Mouse (Mus musculus) cortical plate, adult 2 months (tissue): ENCODE measurements around the gene Mgp.

Source experiments
- CTCF ChIP-seq: fragments of 200-500 bp; IDR thresholded peaks from 2 replicates; pipeline ENCODE4 v1.5.1; 2011; ENCODE audit warnings: mild to moderate bottlenecking, control low read depth, low read length; ENCODE audit not compliant: insufficient read depth; ENCODE audit errors: extremely low read depth
- POLR2A ChIP-seq: fragments of 200-500 bp; IDR thresholded peaks from 2 replicates; pipeline ENCODE4 v1.6.1; 2011; ENCODE audit warnings: mild to moderate bottlenecking, low read length, control low read depth; ENCODE audit not compliant: insufficient read depth; ENCODE audit errors: extremely low read depth

- TF ChIP-seq CTCF (no peak), POLR2A (no peak)
Measured at GRCm38 (mm10) chr6:136923532-136923931, 47.9 kb upstream of the Mgp start, which contains the start of gene Pde6h.
